Mouse (Mus musculus) frontal cortex, postnatal 25 days (tissue): ENCODE results near the gene Spata31d1d.

Experiments used
- DNase-seq, 2 experiments: peaks; one replicate each; pipeline ENCODE4 v3.0.0; 2022; ENCODE audit warnings: low spot score in 2 of 2

Spata31d1d gene

DNA sequence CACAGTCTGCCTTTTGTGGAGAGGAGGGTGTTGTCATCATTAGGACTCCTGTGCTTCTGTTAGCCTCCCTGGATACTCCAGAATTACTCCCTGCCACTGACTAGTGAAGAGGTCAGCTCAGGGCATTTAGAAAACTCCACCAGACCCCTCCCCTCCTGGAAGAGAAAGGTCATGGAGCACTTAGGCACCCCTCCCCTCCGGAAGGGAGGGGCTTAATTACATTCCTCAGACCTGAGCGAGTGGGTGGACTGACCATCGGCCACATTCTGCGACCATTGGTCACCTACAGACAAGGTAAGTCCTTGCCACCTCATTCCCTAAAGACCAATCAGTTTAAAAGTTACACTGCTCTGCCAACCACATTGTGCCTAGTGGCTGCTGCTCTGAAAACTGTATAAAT is 52.2 kb downstream of the Spata31d1d start:
- DNase-seq: no peak

DNA sequence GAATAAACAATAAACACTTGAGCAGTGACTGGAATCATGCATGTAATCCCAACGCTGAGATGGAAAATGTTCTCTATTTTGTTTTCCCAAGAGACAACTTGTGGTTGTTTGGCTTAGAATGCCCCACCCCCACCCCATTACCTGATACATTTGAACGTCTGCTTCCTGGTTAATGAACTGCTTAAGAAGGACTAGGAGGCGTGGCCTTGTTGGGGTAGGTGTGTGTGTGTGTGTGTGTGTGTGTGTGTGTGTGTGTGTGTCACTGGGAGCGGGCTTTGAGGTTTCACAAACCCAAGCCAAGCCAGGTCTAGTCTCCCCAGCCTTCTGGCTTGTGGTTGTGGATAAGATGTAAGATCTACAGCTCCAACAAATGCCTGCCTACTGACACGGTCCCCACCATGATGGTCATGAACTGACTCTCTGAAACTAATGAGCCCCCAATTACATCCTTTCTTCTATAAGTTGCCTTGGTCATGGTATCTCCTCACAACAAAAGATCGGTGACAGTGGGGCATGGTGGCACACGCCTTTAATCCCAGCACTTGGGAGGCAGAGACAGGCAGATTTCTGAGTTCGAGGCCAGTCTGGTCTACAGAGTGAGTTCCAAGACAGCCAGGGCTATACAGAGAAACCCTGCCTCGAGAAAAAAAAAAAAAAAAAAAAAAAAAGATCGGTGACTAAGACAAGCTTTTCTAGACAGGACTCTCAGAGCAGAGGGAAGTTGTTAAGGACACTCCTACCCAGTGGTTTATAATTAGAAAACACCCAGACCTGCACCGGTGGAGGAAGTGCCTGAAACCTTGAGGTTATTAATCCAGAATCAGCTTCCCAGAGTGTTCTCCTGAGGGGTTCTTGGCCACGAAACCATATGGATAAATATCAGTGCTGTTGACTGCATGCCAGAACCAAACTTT is 55.0 kb downstream of the Spata31d1d start:
- DNase-seq: no peak
